Mouse (Mus musculus): Measurements from ENCODE around the gene Trim67. TPM values are rescaled to one million over a fixed set of nuclear protein-coding genes. Genes with fewer than 3 reads are reported as not detected.

The Trim67 gene
- polyA plus RNA-seq, 1 experiment from 2014 or later, result 0.10 TPM

GRCm38 (mm10) chr8:124803824-124804702, 11.2 kb downstream of the Trim67 start:
- H3K4me1 ChIP-seq, result no peaks in the 10 kb centered on the region
- no peak for DNase-seq (ENCODE audit: low spot score)
- no peaks in the 10 kb centered on the region for H3K36me3 ChIP-seq
- no peak overlapping the region for H3K4me3 ChIP-seq
- H3K9me3 ChIP-seq, result no peaks in the 10 kb centered on the region
- H3K27me3 ChIP-seq (ENCODE audit: insufficient read depth, poor library complexity, severe bottlenecking), result peaks cover 14% of the 10 kb centered on the region; the same call in 1 of the 2 replicates
- 58% methylated on average over 12 of the region's 12 CpGs for WGBS
- H3K27ac ChIP-seq, result no peak overlapping the region

- Histone ChIP-seq H3K27me3 (ENCODE audit: insufficient read depth, poor library complexity, severe bottlenecking) (peaks cover 10% of the 10 kb centered on the region; the same call in 1 of the 2 replicates), H3K9me3 (no peaks in the 10 kb centered on the region), H3K4me1 (no peaks in the 10 kb centered on the region), H3K27ac (no peak overlapping the region), H3K4me3 (no peak overlapping the region), H3K36me3 (no peaks in the 10 kb centered on the region)
- DNase-seq (ENCODE audit: low spot score), result no peak
- WGBS, result 86% methylated on average over 4 of the region's 4 CpGs
Measured at GRCm38 (mm10) chr8:124805990-124806389, 13.1 kb downstream of the Trim67 start.

- H3K9me3 ChIP-seq, result no peaks in the 10 kb centered on the region
- H3K36me3 ChIP-seq, result no peaks in the 10 kb centered on the region
- no peaks in the 10 kb centered on the region for H3K4me1 ChIP-seq
- H3K27ac ChIP-seq, result no peak overlapping the region
- no peaks in the 10 kb centered on the region for H3K27me3 ChIP-seq (ENCODE audit: insufficient read depth, poor library complexity, severe bottlenecking)
- H3K4me3 ChIP-seq, result no peak overlapping the region
- no peak for DNase-seq (ENCODE audit: low spot score)
- 61% methylated on average over 2 of the region's 2 CpGs for WGBS
Measured at GRCm38 (mm10) chr8:124809419-124809818, 16.5 kb downstream of the Trim67 start.

GRCm38 (mm10) chr8:124810056-124810610, 17.2 kb downstream of the Trim67 start:
- H3K4me1 ChIP-seq, result no peaks in the 10 kb centered on the region
- H3K27me3 ChIP-seq (ENCODE audit: insufficient read depth, poor library complexity, severe bottlenecking), result no peaks in the 10 kb centered on the region
- WGBS, result 61% methylated on average over 5 of the region's 5 CpGs
- no peak for DNase-seq (ENCODE audit: low spot score)
- no peaks in the 10 kb centered on the region for H3K36me3 ChIP-seq
- H3K27ac ChIP-seq, result no peak overlapping the region
- no peak overlapping the region for H3K4me3 ChIP-seq
- H3K9me3 ChIP-seq, result no peaks in the 10 kb centered on the region

GRCm38 (mm10) chr8:124810689-124811394, 17.9 kb downstream of the Trim67 start:
- H3K9me3 ChIP-seq, result no peaks in the 10 kb centered on the region
- H3K27ac ChIP-seq, result no peak overlapping the region
- H3K36me3 ChIP-seq, result no peaks in the 10 kb centered on the region
- DNase-seq (ENCODE audit: low spot score), result no peak
- no peak overlapping the region for H3K4me3 ChIP-seq
- 36% methylated on average over 9 of the region's 9 CpGs for WGBS
- no peaks in the 10 kb centered on the region for H3K27me3 ChIP-seq (ENCODE audit: insufficient read depth, poor library complexity, severe bottlenecking)
- no peaks in the 10 kb centered on the region for H3K4me1 ChIP-seq

- DNase-seq (ENCODE audit: low spot score), result no peak
- Histone ChIP-seq H3K27me3 (ENCODE audit: insufficient read depth, poor library complexity, severe bottlenecking) (no peaks in the 10 kb centered on the region; the same call in 1 of the 2 replicates), H3K36me3 (0 out of 2 replicates have a peak, but pooled peaks cover 4% of the 10 kb centered on the region), H3K9me3 (peaks cover 9% of the 10 kb centered on the region), H3K4me3 (no peak overlapping the region), H3K4me1 (no peaks in the 10 kb centered on the region), H3K27ac (no peak overlapping the region)
- WGBS, result 72% methylated on average over 4 of the region's 4 CpGs
Measured at GRCm38 (mm10) chr8:124813326-124813725, 20.4 kb downstream of the Trim67 start.

- no peak for DNase-seq (ENCODE audit: low spot score)
- Histone ChIP-seq H3K9me3 (peaks cover 9% of the 10 kb centered on the region), H3K27ac (no peak overlapping the region), H3K4me1 (peaks cover 7% of the 10 kb centered on the region), H3K36me3 (0 out of 2 replicates have a peak, but pooled peaks cover 4% of the 10 kb centered on the region), H3K4me3 (no peak overlapping the region), H3K27me3 (ENCODE audit: insufficient read depth, poor library complexity, severe bottlenecking) (peaks cover 3% of the 10 kb centered on the region; the same call in 1 of the 2 replicates)
- WGBS, result 87% methylated on average over 12 of the region's 12 CpGs
Measured at GRCm38 (mm10) chr8:124815870-124816269, 23.0 kb downstream of the Trim67 start.

- Histone ChIP-seq H3K27ac (no peak overlapping the region), H3K27me3 (ENCODE audit: insufficient read depth, poor library complexity, severe bottlenecking) (peaks cover 8% of the 10 kb centered on the region; the same call in 1 of the 2 replicates), H3K36me3 (0 out of 2 replicates have a peak, but pooled peaks cover 4% of the 10 kb centered on the region), H3K4me3 (no peak overlapping the region), H3K4me1 (peaks cover 7% of the 10 kb centered on the region), H3K9me3 (peaks cover 9% of the 10 kb centered on the region)
- WGBS, result 89% methylated on average over 11 of the region's 11 CpGs
- no peak for DNase-seq (ENCODE audit: low spot score)
Measured at GRCm38 (mm10) chr8:124816866-124817265, 24.0 kb downstream of the Trim67 start.

GRCm38 (mm10) chr8:124817361-124817760, 24.5 kb downstream of the Trim67 start:
- 82% methylated on average over 3 of the region's 3 CpGs for WGBS
- H3K4me3 ChIP-seq, result no peak overlapping the region
- H3K36me3 ChIP-seq, result 0 out of 2 replicates have a peak, but pooled peaks cover 4% of the 10 kb centered on the region
- H3K27ac ChIP-seq, result no peak overlapping the region
- H3K9me3 ChIP-seq, result peaks cover 9% of the 10 kb centered on the region
- peaks cover 8% of the 10 kb centered on the region; the same call in 1 of the 2 replicates for H3K27me3 ChIP-seq (ENCODE audit: insufficient read depth, poor library complexity, severe bottlenecking)
- no peak for DNase-seq (ENCODE audit: low spot score)
- H3K4me1 ChIP-seq, result peaks cover 7% of the 10 kb centered on the region

GRCm38 (mm10) chr8:124819612-124820115, 26.8 kb downstream of the Trim67 start:
- Histone ChIP-seq H3K27ac (no peak overlapping the region), H3K36me3 (0 out of 2 replicates have a peak, but pooled peaks cover 4% of the 10 kb centered on the region), H3K9me3 (peaks cover 9% of the 10 kb centered on the region), H3K4me3 (no peak overlapping the region), H3K4me1 (peaks cover 13% of the 10 kb centered on the region), H3K27me3 (ENCODE audit: insufficient read depth, poor library complexity, severe bottlenecking) (peaks cover 8% of the 10 kb centered on the region; the same call in 1 of the 2 replicates)
- no peak for DNase-seq (ENCODE audit: low spot score)
- 68% methylated on average over 6 of the region's 6 CpGs for WGBS

- WGBS, result 46% methylated on average over 11 of the region's 11 CpGs
Measured at GRCm38 (mm10) chr8:124820125-124820524, 27.2 kb downstream of the Trim67 start.

GRCm38 (mm10) chr8:124823497-124823896, 30.6 kb downstream of the Trim67 start:
- no peak for DNase-seq (ENCODE audit: low spot score)
- Histone ChIP-seq H3K27ac (no peak overlapping the region), H3K4me1 (peaks cover 21% of the 10 kb centered on the region), H3K4me3 (no peak overlapping the region), H3K9me3 (no peaks in the 10 kb centered on the region), H3K27me3 (ENCODE audit: insufficient read depth, poor library complexity, severe bottlenecking) (peaks cover 30% of the 10 kb centered on the region), H3K36me3 (no peaks in the 10 kb centered on the region)
- 74% methylated on average over 6 of the region's 6 CpGs for WGBS

More at GRCm38 (mm10) chr8:124820125-124820524, 27.2 kb downstream of the Trim67 start:
- Histone ChIP-seq H3K4me1 (peaks cover 13% of the 10 kb centered on the region), H3K9me3 (peaks cover 9% of the 10 kb centered on the region), H3K4me3 (no peak overlapping the region), H3K36me3 (0 out of 2 replicates have a peak, but pooled peaks cover 4% of the 10 kb centered on the region), H3K27ac (no peak overlapping the region), H3K27me3 (ENCODE audit: insufficient read depth, poor library complexity, severe bottlenecking) (peaks cover 8% of the 10 kb centered on the region; the same call in 1 of the 2 replicates)
- DNase-seq (ENCODE audit: low spot score), result no peak
